Mouse (Mus musculus) cerebellum, adult 9-10 months (tissue): ENCODE data around the gene Ltbp4.

Experiments used
- DNase-seq: peaks from one replicate; pipeline ENCODE4 v3.0.0; 2022

The Ltbp4 gene

DNA sequence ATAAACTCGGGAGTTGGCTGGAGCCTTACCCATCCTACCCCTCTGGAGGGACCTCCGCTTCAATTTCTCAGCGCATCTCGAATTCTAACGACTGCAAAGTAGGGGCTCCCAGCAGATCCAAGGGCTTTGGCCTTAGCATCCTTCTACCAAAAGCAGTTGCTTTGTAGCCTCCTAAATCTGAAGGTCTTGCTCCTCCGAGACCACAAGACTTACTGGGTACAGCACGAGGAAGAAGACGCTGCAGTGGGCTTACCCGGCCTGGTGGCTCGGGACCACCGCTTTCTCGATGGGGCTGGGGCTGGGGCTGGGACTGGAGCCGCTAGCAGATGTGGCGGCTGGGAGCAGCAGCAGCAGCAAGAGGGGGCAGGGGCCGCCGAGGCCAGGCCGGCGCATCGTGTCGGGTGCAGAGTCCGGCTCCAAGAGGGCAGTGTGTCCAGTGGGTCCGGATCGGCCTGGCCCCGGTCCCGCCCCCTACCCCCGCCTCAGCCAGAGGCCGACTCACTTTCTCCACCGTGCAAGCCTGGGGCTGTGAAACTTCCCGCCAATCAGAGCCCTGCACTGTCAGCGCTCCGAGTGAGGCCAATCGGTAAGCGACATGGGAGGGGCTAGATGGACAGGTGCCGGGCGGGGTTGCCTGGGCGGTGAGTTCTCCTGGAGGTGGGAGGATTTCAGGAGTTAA is at the start of gene Ltbp4:
Gene Ltbp4, minus strand, starts transcription at position 518 of the 679 bp plus-strand sequence.
- DNase-seq = no peak

GRCm38 (mm10) chr7:27384731-27385130 is 47.2 kb upstream of the Ltbp4 start:
- DNase-seq = no peak

DNA sequence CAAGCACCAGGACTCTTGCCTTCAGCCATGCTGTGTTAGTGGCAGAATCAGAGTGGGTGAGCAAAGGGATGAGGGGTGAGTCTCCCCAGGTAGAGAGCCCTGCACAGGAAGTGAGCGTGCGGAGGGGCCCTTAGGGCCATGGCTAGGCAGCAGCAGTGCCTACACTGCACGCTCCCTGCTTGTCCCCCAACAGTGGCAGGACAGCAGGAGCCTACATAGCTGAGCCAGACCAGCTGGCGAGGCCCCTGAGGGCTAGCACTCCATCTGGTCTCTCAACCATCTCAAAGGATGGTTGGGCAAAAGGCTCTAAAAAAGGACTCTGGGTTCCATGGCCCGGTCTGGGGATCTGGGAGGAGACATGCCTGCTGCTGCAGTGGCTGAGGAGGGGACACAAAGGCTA is 46.6 kb upstream of the Ltbp4 start:
- DNase-seq = peak; percentile 81

DNA sequence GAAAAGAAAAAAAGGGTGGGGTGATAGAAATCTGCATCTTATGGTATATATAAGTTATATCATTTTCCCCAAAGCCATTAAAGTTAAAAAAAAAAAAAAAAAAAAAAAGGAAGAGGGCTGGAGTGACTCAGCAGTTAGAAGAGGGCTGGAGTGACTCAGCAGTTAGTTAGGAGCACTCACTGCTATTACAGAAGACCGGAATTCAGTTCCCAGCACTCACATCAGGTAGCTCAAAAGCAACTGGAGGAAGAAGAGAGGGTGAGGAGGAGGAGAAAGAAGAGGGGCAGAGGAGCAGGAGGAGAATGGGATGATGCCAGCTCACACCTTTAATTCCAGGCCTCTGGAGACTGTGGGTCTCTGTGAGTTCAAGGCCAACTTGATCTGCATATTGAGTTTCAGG is 45.7 kb upstream of the Ltbp4 start:
- no peak for DNase-seq

- DNase-seq = no peak
Observed at GRCm38 (mm10) chr7:27381560-27381959, 44.1 kb upstream of the Ltbp4 start.

DNA sequence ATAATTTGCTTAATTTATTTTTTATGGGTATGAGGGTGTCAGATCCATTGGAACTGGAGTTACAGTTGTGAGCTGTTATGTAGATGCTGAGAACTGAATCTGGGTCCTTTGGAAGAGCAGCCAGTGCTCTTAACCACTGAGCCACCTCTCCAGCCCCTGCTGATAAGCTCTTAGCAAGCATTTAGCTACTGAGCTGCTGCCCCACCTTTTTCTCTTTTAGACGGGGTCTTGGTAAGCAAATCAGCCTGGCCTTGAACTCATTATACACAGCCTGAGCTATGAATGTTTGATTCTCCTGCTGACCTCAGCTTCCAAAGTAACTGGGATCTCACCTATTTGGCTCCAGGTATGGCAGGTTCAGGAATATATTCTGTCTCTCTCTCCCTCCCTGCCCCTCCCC is 43.5 kb upstream of the Ltbp4 start:
- no peak for DNase-seq

GRCm38 (mm10) chr7:27379836-27380235 is 42.3 kb upstream of the Ltbp4 start:
- DNase-seq = no peak

- DNase-seq = no peak
Observed at GRCm38 (mm10) chr7:27378431-27378830, 40.9 kb upstream of the Ltbp4 start.

DNA sequence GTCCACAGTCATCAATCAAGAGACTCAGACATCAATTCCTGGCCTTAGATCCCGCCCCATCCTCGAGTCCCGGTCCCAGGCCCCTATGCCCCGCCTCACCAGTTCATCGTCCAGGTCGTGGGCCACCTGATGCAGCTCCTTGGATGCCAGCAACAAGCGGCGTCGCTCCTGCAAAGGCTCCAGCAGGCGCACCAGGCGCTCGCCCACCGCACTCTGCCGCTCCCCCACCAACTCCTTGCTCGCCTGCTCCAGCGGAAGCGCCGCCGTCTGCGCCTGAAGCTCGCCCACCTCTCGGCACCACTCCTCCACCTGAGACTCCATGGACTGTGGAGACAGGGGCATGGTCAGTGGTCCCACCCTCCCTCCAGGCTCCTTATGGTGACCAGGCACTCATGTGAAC is 37.8 kb upstream of the Ltbp4 start:
- DNase-seq = no peak

DNA sequence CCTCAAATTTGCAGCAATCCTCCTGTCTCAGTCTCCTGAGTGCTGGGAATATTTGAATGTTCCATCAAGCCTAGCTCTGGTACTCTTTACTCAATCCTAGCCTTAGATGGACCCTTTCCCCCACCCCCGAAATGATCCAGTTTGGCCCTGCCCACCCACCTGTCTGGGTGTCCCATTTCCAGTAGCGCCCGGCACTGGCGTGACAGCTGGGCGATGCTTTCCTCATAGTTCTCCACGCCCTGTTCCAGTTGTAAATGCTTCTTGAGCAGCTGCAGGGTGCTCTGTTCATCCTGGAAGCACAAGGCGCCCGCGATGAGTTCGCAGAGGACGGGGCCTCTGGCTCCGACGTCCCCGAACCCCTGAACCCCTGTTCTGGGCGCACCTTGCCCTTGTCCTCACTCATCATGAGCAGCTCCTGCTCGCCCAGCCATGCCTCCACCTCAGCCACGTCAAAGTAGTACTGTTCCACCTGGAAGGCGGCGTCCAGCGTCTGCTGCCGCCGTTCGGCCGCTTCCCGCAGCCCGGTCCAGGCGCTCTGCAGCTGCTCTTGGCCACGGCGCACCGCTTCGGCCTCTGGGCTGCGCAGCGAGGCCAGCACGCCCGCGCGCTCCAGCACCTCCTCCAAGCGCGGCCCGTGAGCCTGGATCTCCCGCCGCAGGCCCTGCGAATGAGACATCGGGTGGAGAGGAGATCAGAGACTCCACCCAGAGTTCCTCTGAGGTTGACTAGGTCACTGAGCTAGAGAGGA is 34.4 kb upstream of the Ltbp4 start:
- DNase-seq = no peak

GRCm38 (mm10) chr7:27369111-27369510 is 31.6 kb upstream of the Ltbp4 start:
- DNase-seq = no peak

DNA sequence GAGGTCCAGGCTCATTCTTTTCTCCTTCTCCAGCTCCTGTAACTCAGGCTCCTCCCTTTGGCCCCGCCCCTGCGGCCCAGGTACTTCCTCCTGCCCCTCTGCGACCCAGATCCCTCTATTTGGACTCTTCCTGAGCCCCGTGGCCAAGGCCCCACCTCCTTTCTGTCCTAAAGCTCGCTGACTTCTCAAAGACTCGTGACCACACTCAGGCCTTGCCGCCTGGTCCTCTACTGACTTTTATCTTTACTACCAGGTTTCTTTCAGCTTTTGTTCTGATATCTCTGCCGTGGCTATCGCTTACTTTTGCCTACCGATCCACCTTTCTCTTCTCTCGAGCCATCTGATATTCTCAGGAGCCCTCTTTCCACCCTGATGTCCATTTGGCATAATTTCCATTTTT is 30.5 kb upstream of the Ltbp4 start:
- no peak for DNase-seq

- DNase-seq = no peak
Observed at GRCm38 (mm10) chr7:27366082-27366844, 28.8 kb upstream of the Ltbp4 start.

DNA sequence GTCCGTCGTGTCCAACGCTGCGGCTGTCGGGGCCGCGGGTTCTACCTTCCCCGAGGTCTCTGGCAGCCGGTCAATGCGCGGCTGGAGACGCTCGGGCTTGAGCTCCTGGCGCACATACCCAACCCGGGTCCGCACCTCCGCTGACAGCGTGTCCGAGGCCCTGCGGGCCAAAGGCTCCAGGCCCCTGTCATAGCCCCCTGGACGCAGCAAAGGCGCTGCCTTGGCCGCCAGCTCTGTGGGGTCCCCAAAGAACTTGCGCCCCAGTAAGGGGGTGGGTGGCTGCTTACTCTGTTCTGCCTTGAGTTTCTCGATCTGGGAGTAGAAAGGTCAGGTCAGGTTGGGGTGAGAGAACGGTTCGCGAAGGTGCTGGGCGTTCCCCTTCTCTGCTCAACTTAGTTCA is 26.9 kb upstream of the Ltbp4 start:
- no peak for DNase-seq

GRCm38 (mm10) chr7:27361283-27361946 is 23.9 kb upstream of the Ltbp4 start:
- peak; percentile 98 for DNase-seq

DNA sequence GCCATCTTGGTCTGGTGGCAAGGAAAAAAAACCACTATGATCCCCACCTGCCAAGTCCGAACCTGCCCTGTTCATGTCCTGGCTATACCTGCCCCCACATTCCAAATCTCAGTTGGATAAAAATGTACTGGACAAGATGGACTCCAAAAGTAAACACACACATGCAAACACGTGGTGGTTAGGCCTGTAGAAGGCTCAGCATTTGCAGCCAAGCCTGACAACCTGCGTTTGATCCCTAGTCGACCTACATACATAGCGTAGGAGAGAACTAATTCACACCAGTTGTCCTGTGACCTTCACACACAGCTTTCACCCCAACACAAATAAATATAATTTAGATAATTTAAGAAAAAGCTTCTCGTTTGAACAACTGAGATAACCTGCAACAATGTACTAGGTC is 23.3 kb upstream of the Ltbp4 start:
- peak; percentile 41 for DNase-seq

- no peak for DNase-seq
Observed at GRCm38 (mm10) chr7:27359706-27360358, 22.3 kb upstream of the Ltbp4 start.

- no peak for DNase-seq
Observed at GRCm38 (mm10) chr7:27359162-27359561, 21.7 kb upstream of the Ltbp4 start.

DNA sequence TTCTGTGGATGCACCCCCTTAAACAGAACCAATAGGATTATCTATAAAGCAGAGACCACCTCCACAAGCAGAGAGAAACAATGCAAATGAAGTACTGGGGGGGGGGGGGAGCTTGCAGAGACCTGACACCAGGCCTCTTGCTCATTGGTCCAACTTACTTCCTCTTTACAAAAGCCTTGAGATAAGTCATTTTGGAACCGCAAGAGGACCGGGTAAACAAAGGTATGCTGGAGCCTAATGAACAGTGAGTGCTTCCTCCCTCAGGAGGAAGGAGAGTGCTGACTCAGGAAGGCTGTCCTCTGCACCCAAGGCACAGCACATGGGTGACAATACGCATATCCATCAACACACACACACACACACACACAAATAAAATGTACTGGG is 20.1 kb upstream of the Ltbp4 start:
- no peak for DNase-seq

- no peak for DNase-seq
Observed at GRCm38 (mm10) chr7:27356861-27357594, 19.5 kb upstream of the Ltbp4 start, which contains the start of gene Gm20479. TSS of gene Gm20479 (minus strand) at chr7:27357419.

GRCm38 (mm10) chr7:27356248-27356647 is 18.8 kb upstream of the Ltbp4 start:
- peak; percentile 75 for DNase-seq

- DNase-seq = peak; percentile 86
Observed at GRCm38 (mm10) chr7:27355745-27356240, 18.3 kb upstream of the Ltbp4 start, which contains the start of gene Shkbp1. TSS of gene Shkbp1 (minus strand) at chr7:27356019.
